Mouse (Mus musculus) cerebellum, adult 2 months (tissue): ENCODE measurements around the gene Hoxd12.

Experiments
- CTCF ChIP-seq: fragments of 200-500 bp; IDR thresholded peaks from 2 replicates; pipeline ENCODE4 v1.5.1; 2011; ENCODE audit warnings: low read depth, mild to moderate bottlenecking, control low read depth, low read length, moderate library complexity, borderline replicate concordance; ENCODE audit not compliant: insufficient read depth
- POLR2A ChIP-seq: fragments of 200-500 bp; IDR thresholded peaks from 2 replicates; pipeline ENCODE4 v1.6.1; 2011; ENCODE audit warnings: low read length, control low read depth, borderline replicate concordance; ENCODE audit not compliant: insufficient read depth

DNA sequence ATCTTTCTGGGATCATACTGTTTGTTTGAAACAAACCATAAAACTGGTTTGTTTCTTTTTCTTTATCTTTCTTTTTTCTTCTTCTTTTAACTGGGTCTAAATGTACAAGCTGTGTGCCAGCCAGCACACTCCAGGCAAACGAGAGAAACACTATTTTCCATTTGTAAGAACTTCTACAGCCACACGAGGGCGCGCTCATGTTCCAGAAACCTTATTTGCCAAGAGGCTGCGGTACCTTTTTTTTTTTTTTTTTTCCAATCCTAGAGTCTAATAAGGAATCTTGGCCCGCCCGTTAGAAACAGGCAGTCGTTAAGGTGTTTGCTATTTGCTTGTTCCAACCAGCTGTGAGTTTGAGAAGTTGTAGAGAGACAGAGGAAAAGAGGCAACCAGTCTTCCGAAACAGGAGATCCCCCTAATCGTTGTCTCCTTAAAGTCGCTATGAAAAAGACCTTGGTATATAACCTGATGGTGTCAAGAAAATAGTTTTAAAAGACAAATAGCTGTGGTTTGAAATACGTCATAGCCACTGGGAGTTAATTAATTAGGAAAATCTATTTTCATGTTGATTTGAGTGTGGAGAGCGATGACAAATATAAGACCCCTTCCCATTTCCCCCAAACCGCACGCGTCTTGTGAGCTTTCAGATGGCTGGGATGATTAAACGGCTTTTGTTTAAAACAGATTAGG lies 11.6 kb downstream of the Hoxd12 start:
- peak; percentile 15; the same call in 1 of the 2 replicates for TF ChIP-seq CTCF
- TF ChIP-seq POLR2A: no peak
